Mouse (Mus musculus) spleen, adult 2 months (tissue): ENCODE measurements at regions not wholly inside any gene's neighbourhood (a gene's known extent, or its start where the extent isn't known, plus 50 kb on each side); places are given as distances from the start of the nearest gene placed in this dataset.

Experiments
- CTCF ChIP-seq: fragments of 200-500 bp; IDR thresholded peaks from 2 replicates; pipeline ENCODE4 v1.5.1; 2011; ENCODE audit warnings: mild to moderate bottlenecking, inconsistent platforms; ENCODE audit not compliant: insufficient read depth, insufficient read length, insufficient replicate concordance; ENCODE audit errors: extremely low read depth
- POLR2A ChIP-seq: fragments of 200-500 bp; IDR thresholded peaks from 2 replicates; pipeline ENCODE4 v1.6.1; 2011; ENCODE audit warnings: low read depth, low read length, inconsistent platforms

DNA sequence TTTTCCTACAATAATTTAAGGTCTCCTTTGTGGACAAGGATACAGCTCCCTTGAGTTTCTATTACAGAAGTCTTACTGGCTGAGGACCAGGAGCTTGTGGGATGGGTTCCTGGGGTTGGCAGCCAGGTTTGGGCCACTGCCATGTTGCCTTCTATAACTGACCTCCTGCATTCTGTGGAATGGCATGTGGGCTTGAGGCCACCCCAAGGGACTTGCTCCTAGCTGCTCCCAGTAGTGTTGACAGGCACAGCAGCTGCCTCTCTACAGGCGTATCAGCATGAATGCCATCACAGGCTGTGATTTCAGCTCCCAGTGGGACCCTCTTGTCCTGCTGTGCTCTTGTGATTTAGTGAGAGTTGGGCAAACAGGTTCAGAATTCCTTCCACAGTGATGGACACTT is 63.1 kb upstream of the Fhl2 start:
- TF ChIP-seq POLR2A: no peak
- TF ChIP-seq CTCF: no peak
